Mouse (Mus musculus) liver, embryonic 14.5 days (tissue): ENCODE results near the gene Psmd9.

ENCODE experiments used
- CTCF ChIP-seq: IDR thresholded peaks from 2 replicates; pipeline ENCODE4 v1.5.1; 2016; ENCODE audit warnings: antibody characterized with exemption, low read depth, control low read depth
- EP300 ChIP-seq: IDR thresholded peaks from 2 replicates; pipeline ENCODE4 v1.6.1; 2016; ENCODE audit warnings: antibody characterized with exemption, low read depth

DNA sequence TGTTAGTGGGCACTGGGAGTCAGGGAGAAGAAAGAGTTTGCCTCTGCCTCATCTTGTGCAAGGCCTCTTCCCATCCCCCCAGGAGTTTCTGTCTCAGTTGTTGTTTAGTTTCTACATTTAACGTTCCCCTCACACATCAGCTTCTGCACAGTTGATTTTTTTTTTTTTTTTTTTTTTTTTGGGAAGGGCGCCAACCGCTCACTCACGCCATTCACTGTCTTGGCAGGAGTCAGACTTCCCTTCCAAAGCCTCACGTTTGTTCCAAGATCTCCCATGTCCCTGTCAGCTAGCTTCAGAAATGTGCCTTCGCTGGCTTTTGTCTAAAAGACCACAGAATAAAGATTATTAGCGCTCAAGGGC, 108.1 kb downstream of the Psmd9 start:
- TF ChIP-seq CTCF, result no peak
- TF ChIP-seq EP300, result no peak
